ENCODE assay signal across 25 mouse cellular contexts in genomic region chr13:75717638-75718302, GRCm38 (mm10). TPM values are rescaled to one million over a fixed set of nuclear protein-coding genes. Genes with fewer than 3 reads are reported as not detected.
DNase-seq lines count a peak whose midpoint lies in the region; ATAC-seq and TF ChIP-seq lines count a peak whose summit lies in the region.
"Had no signal": no experiment of that assay in that cellular context is flagged by ENCODE, and none has a peak within 500 bp of the region (broad histone marks: within the 10 kb centered on the region; RNA-seq: fewer than 3 reads in every experiment).

No protein-coding gene starts in this region.

- TF ChIP-seq EP300 in liver, postnatal 0 days (IDR thresholded peaks at IDR 0.05; ENCODE audit: low read depth), result no peak

- H3K9me3 ChIP-seq in heart, embryonic 13.5 days, result no peaks in the 10 kb centered on the region
- no peaks in the 10 kb centered on the region for H3K9me3 ChIP-seq in G1E (replicated peaks)
- H3K9me3 ChIP-seq in liver, embryonic 11.5 days (ENCODE audit: control insufficient read depth, low read length), result no peaks in the 10 kb centered on the region
- H3K9me3 ChIP-seq in liver, postnatal 0 days (ENCODE audit: low read length), result no peaks in the 10 kb centered on the region
- no peaks in the 10 kb centered on the region for H3K9me3 ChIP-seq in forebrain, embryonic 15.5 days
- H3K9me3 ChIP-seq: embryonic facial prominence, embryonic 13.5 days; hindbrain, embryonic 10.5 days; intestine, embryonic 15.5 days; midbrain, embryonic 15.5 days; neural tube, embryonic 12.5 days had no signal

- no peak overlapping the region for H3K4me3 ChIP-seq in heart, embryonic 13.5 days
- no peak overlapping the region; the same call in 1 of the 2 replicates for H3K4me3 ChIP-seq in G1E (ENCODE audit: low read depth, low read length)
- H3K4me3 ChIP-seq in liver, embryonic 11.5 days (ENCODE audit: low read depth, low read length), result no peak overlapping the region; the same call in 1 of the 2 replicates
- no peak overlapping the region for H3K4me3 ChIP-seq in liver, postnatal 0 days (ENCODE audit: low read depth, low read length)
- H3K4me3 ChIP-seq in forebrain, embryonic 15.5 days, result no peak overlapping the region
- no peak overlapping the region for H3K4me3 ChIP-seq in kidney, adult 2 months (ENCODE audit: insufficient read depth, low read depth, low read length)
- H3K4me3 ChIP-seq: embryonic facial prominence, embryonic 13.5 days; heart, adult 2 months; hindbrain, embryonic 10.5 days; intestine, embryonic 15.5 days; midbrain, embryonic 15.5 days; neural tube, embryonic 12.5 days had no signal

- intact Hi-C loops in heart, postnatal 10 days (cut with DNase I), result no loop called here

- H3K4me1 ChIP-seq in heart, embryonic 13.5 days, result no peaks in the 10 kb centered on the region; the same call in 1 of the 2 replicates
- peaks cover 62% of the 10 kb centered on the region for H3K4me1 ChIP-seq in G1E (ENCODE audit: insufficient read depth, low read depth, low read length)
- H3K4me1 ChIP-seq in liver, embryonic 11.5 days (replicated peaks; ENCODE audit: control insufficient read depth, insufficient read depth, low read length), result peaks cover 49% of the 10 kb centered on the region
- peaks cover 52% of the 10 kb centered on the region for H3K4me1 ChIP-seq in liver, postnatal 0 days (ENCODE audit: insufficient read depth)
- H3K4me1 ChIP-seq in forebrain, embryonic 15.5 days, result no peaks in the 10 kb centered on the region
- H3K4me1 ChIP-seq in kidney, adult 2 months (ENCODE audit: control insufficient read depth, insufficient read depth, low read length), result peaks cover 6% of the 10 kb centered on the region; the same call in 1 of the 2 replicates
- H3K4me1 ChIP-seq: hindbrain, embryonic 10.5 days; intestine, embryonic 15.5 days; midbrain, embryonic 15.5 days; neural tube, embryonic 12.5 days had no signal

- no peak for TF ChIP-seq CTCF in G1E (IDR thresholded peaks at IDR 0.05; ENCODE audit: low read depth, low read length)
- no peak for TF ChIP-seq CTCF in liver, postnatal 0 days (IDR thresholded peaks at IDR 0.05; ENCODE audit: low read depth)
- TF ChIP-seq CTCF in kidney, adult 2 months (conservative IDR thresholded peaks at IDR 0.05; ENCODE audit: insufficient read depth, insufficient read length, low read depth, low read length), result no peak

- WGBS in heart, embryonic 13.5 days, result 46% methylated on average over 3 of the region's 3 CpGs
- WGBS in liver, embryonic 11.5 days, result 41% methylated on average over 3 of the region's 3 CpGs
- 63% methylated on average over 3 of the region's 3 CpGs for WGBS in liver, postnatal 0 days (ENCODE audit: insufficient replicate concordance)
- WGBS in forebrain, embryonic 15.5 days, result 64% methylated on average over 3 of the region's 3 CpGs
- 76% methylated on average over 3 of the region's 3 CpGs for WGBS in kidney, adult 2 months

- H3K9ac ChIP-seq in heart, embryonic 13.5 days, result no peak overlapping the region
- H3K9ac ChIP-seq in liver, embryonic 11.5 days (ENCODE audit: low read depth, low read length), result no peak overlapping the region
- H3K9ac ChIP-seq in liver, postnatal 0 days (replicated peaks), result no peak overlapping the region; the same call in 1 of the 2 replicates
- H3K9ac ChIP-seq in forebrain, embryonic 15.5 days (replicated peaks), result no peak overlapping the region
- H3K9ac ChIP-seq: embryonic facial prominence, embryonic 13.5 days; intestine, embryonic 15.5 days; midbrain, embryonic 15.5 days; neural tube, embryonic 12.5 days had no signal

- no peaks in the 10 kb centered on the region for H3K27me3 ChIP-seq in heart, embryonic 13.5 days (replicated peaks)
- no peaks in the 10 kb centered on the region for H3K27me3 ChIP-seq in G1E (ENCODE audit: insufficient read depth, low read length)
- no peaks in the 10 kb centered on the region for H3K27me3 ChIP-seq in liver, embryonic 11.5 days (replicated peaks; ENCODE audit: control insufficient read depth, insufficient read depth, low read length)
- H3K27me3 ChIP-seq in liver, postnatal 0 days (ENCODE audit: insufficient read depth, low read length), result no peaks in the 10 kb centered on the region
- no peaks in the 10 kb centered on the region for H3K27me3 ChIP-seq in forebrain, embryonic 15.5 days
- H3K27me3 ChIP-seq in kidney, adult 2 months (replicated peaks; ENCODE audit: control insufficient read depth, insufficient read depth, low read length), result no peaks in the 10 kb centered on the region
- H3K27me3 ChIP-seq: embryonic facial prominence, embryonic 13.5 days; intestine, embryonic 15.5 days; midbrain, embryonic 15.5 days; neural tube, embryonic 12.5 days had no signal

- DNase-seq in heart, postnatal 10 days, result no peak
- DNase-seq in G1E (ENCODE audit: low spot score), result no peak
- no peak for DNase-seq in liver, embryonic 11.5 days (ENCODE audit: low spot score)
- DNase-seq in liver, postnatal 0 days, result no peak
- DNase-seq in right cerebral cortex, adult 18-20 months, result no peak
- no peak for DNase-seq in kidney, adult 2 months
- DNase-seq: adrenal gland, postnatal 14 days; cerebellum, adult 2 months; cerebellum, postnatal 36 days; embryo, embryonic 11 days; gastrocnemius, postnatal 14 days; heart, adult 2 months; lung, adult 18-20 months; retina, postnatal 1 day; right cerebral cortex, postnatal 4 days; thymus, adult 2 months had no signal

- peak overlapping the region; percentile 27 for H3K4me2 ChIP-seq in heart, embryonic 13.5 days
- H3K4me2 ChIP-seq in liver, embryonic 11.5 days, result peak overlapping the region; percentile 52
- H3K4me2 ChIP-seq in liver, postnatal 0 days (ENCODE audit: low read depth, low read length), result peak overlapping the region; percentile 48
- no peak overlapping the region for H3K4me2 ChIP-seq in forebrain, embryonic 15.5 days (replicated peaks)
- H3K4me2 ChIP-seq: embryonic facial prominence, embryonic 13.5 days; intestine, embryonic 15.5 days; midbrain, embryonic 15.5 days; neural tube, embryonic 12.5 days had no signal

- no peaks in the 10 kb centered on the region for H3K36me3 ChIP-seq in heart, embryonic 13.5 days
- H3K36me3 ChIP-seq in G1E (replicated peaks), result peaks cover 12% of the 10 kb centered on the region
- no peaks in the 10 kb centered on the region for H3K36me3 ChIP-seq in liver, embryonic 11.5 days (ENCODE audit: control insufficient read depth, insufficient read depth, low read length)
- 0 out of 2 replicates have a peak, but pooled peaks cover 4% of the 10 kb centered on the region for H3K36me3 ChIP-seq in liver, postnatal 0 days (replicated peaks; ENCODE audit: insufficient read depth, low read length)
- H3K36me3 ChIP-seq in forebrain, embryonic 15.5 days, result no peaks in the 10 kb centered on the region
- H3K36me3 ChIP-seq in kidney, adult 2 months (ENCODE audit: control insufficient read depth, insufficient read depth, low read length), result no peaks in the 10 kb centered on the region
- H3K36me3 ChIP-seq: embryonic facial prominence, embryonic 13.5 days; hindbrain, embryonic 10.5 days; intestine, embryonic 15.5 days; midbrain, embryonic 15.5 days; neural tube, embryonic 12.5 days had no signal

- TF ChIP-seq POLR2A in kidney, adult 2 months (IDR thresholded peaks at IDR 0.05; ENCODE audit: low read depth, low read length), result no peak

- no peak for ATAC-seq in heart, embryonic 13.5 days (ENCODE audit: extremely low read depth, insufficient number of reproducible peaks, low FRiP score, low TSS enrichment)
- peak; percentile 17; the same call in 1 of the 2 replicates for ATAC-seq in G1E (ENCODE audit: extremely low read depth, insufficient number of reproducible peaks, low FRiP score, poor library complexity, severe bottlenecking)
- peak; percentile 85 for ATAC-seq in liver, embryonic 11.5 days (replicated peaks; ENCODE audit: low FRiP score)
- peak; percentile 35; the same call in 1 of the 2 replicates for ATAC-seq in liver, postnatal 0 days
- no peak for ATAC-seq in forebrain, embryonic 15.5 days (replicated peaks)
- ATAC-seq: forebrain, embryonic 14.5 days; hindbrain, embryonic 16.5 days; intestine, embryonic 15.5 days; midbrain, embryonic 15.5 days had no signal

- H3K27ac ChIP-seq in heart, embryonic 13.5 days (replicated peaks), result no peak overlapping the region
- 0 out of 2 replicates have a peak overlapping the region, but pooled peaks have one; percentile 32 for H3K27ac ChIP-seq in liver, embryonic 11.5 days (ENCODE audit: low read depth, low read length)
- H3K27ac ChIP-seq in liver, postnatal 0 days (ENCODE audit: low read depth), result no peak overlapping the region
- no peak overlapping the region for H3K27ac ChIP-seq in forebrain, embryonic 15.5 days (replicated peaks)
- no peak overlapping the region for H3K27ac ChIP-seq in kidney, adult 2 months (ENCODE audit: insufficient read depth, low read depth, low read length)
- H3K27ac ChIP-seq: embryonic facial prominence, embryonic 13.5 days; heart, adult 2 months; hindbrain, embryonic 10.5 days; intestine, embryonic 15.5 days; midbrain, embryonic 15.5 days; neural tube, embryonic 12.5 days had no signal

RNA-seq across cellular contexts. Expression of gene Ell2, which starts 11.2 kb away (rescaled TPM):
- polyA plus RNA-seq in heart, embryonic 13.5 days (2015; fragmentation: Nextera tagmentation; extraction: Ambion mirVana), result 4.6 and 4.8 TPM in 2 replicates
- 10 to 100 TPM; 12.7 to 14.8 TPM for total RNA-seq in heart, postnatal 10 days (2021)
- 68.9 and 76.4 TPM in 2 replicates for total RNA-seq in G1E (2014; fragmentation: Nextera tagmentation)
- 28.6 and 37.2 TPM in 2 replicates for total RNA-seq in G1E (2017)
- 18.9 and 23.0 TPM in 2 replicates for polyA plus RNA-seq in G1E (2012)
- polyA plus RNA-seq in liver, embryonic 11.5 days (2014; fragmentation: Nextera tagmentation; extraction: Ambion mirVana), result 40.4 and 44.8 TPM in 2 replicates
- polyA plus RNA-seq in liver, postnatal 0 days (2015; fragmentation: Nextera tagmentation; extraction: Ambion mirVana), result 12.1 and 13.7 TPM in 2 replicates
- 0.72 and 0.74 TPM in 2 replicates for polyA plus RNA-seq in forebrain, embryonic 15.5 days (2015; fragmentation: Nextera tagmentation; extraction: Ambion mirVana)
- 6.3 and 8.2 TPM in 2 replicates for polyA plus RNA-seq in kidney, adult 2 months (2012; rRNA removed)

Comparison
In these comparisons a context has a peak if more than half of its experiments do, and no peak if none do; other contexts are left out.
1. ATAC-seq: peak in G1E (single experiment), liver, embryonic 11.5 days (single experiment) and liver, postnatal 0 days (single experiment); none in heart, embryonic 13.5 days (single experiment) and forebrain, embryonic 15.5 days (single experiment).